ENCODE assay signal across 10 mouse cellular contexts in genomic region chr16:45407091-45407490, GRCm38 (mm10). TPM values are rescaled to one million over a fixed set of nuclear protein-coding genes. Genes with fewer than 3 reads are reported as not detected.
DNase-seq lines count a peak whose midpoint lies in the region; ATAC-seq and TF ChIP-seq lines count a peak whose summit lies in the region.
"Had no signal": no experiment of that assay in that cellular context is flagged by ENCODE, and none has a peak within 500 bp of the region (broad histone marks: within the 10 kb centered on the region; RNA-seq: fewer than 3 reads in every experiment).

No protein-coding gene starts in this region.

- 67% methylated on average over 5 of the region's 5 CpGs for WGBS in hindbrain, postnatal 0 days

- TF ChIP-seq POLR2A in myocyte (IDR thresholded peaks at IDR 0.05; ENCODE audit: insufficient read length, low read depth): no peak

- no peaks in the 10 kb centered on the region for H3K36me3 ChIP-seq in hindbrain, postnatal 0 days (ENCODE audit: insufficient read depth, low read length)
- no peaks in the 10 kb centered on the region for H3K36me3 ChIP-seq in myocyte (ENCODE audit: control insufficient read depth, insufficient read depth)

- peaks cover 45% of the 10 kb centered on the region for H3K79me2 ChIP-seq in myocyte (ENCODE audit: control insufficient read depth, insufficient read depth)

- peak overlapping the region; percentile 64 for H3K4me2 ChIP-seq in hindbrain, postnatal 0 days (ENCODE audit: low read depth, low read length)
- H3K4me2 ChIP-seq in myocyte (ENCODE audit: low read depth): peak overlapping the region; percentile 73

- intact Hi-C loops in gastrocnemius, adult 2 months (cut with DNase I): loop anchor here (5.0 kb wide), 2 partner anchors 45 to 75 kb away; no protein-coding TSS in a partner anchor

- no peaks in the 10 kb centered on the region for H3K4me1 ChIP-seq in hindbrain, postnatal 0 days (ENCODE audit: insufficient read depth, low read length)

- peak overlapping the region; percentile 90 for H3K9ac ChIP-seq in hindbrain, postnatal 0 days (replicated peaks; ENCODE audit: low read length)

- no peak overlapping the region for H3ac ChIP-seq in myocyte (ENCODE audit: control insufficient read depth, insufficient read length)

- ATAC-seq in hindbrain, postnatal 0 days: no peak

- no peak for TF ChIP-seq CTCF in gastrocnemius, adult 2 months (IDR thresholded peaks at IDR 0.05)
- TF ChIP-seq CTCF in hindbrain, postnatal 0 days (IDR thresholded peaks at IDR 0.05; ENCODE audit: low read depth): no peak

- peak overlapping the region; percentile 93 for H3K27ac ChIP-seq in gastrocnemius, adult 2 months
- peak overlapping the region; percentile 98 for H3K27ac ChIP-seq in hindbrain, postnatal 0 days
- H3K27ac ChIP-seq: macrophage had no signal

- H3K27me3 ChIP-seq in hindbrain, postnatal 0 days (ENCODE audit: insufficient read depth, low read length): no peaks in the 10 kb centered on the region
- no peaks in the 10 kb centered on the region for H3K27me3 ChIP-seq in myocyte (ENCODE audit: control insufficient read depth, insufficient read depth, insufficient read length)

- no peaks in the 10 kb centered on the region for H3K9me3 ChIP-seq in hindbrain, postnatal 0 days (ENCODE audit: low read length)

- no peak for DNase-seq in gastrocnemius, adult 2 months
- no peak for DNase-seq in gastrocnemius, adult 18-20 months (ENCODE audit: low spot score)
- DNase-seq in lung, adult 18-20 months: peak; percentile 43 to 59
- no peak for DNase-seq in lung, postnatal 14 days
- DNase-seq in hindbrain, postnatal 0 days (ENCODE audit: low spot score): peak; percentile 18
- no peak for DNase-seq in yolk sac, embryonic 10.5 days (ENCODE audit: low spot score)
- DNase-seq in urinary bladder, postnatal 36 days (ENCODE audit: low spot score in 2 of 2): no peak
- DNase-seq: gastrocnemius, postnatal 14 days had no signal

- H3K4me3 ChIP-seq in gastrocnemius, adult 2 months: peak overlapping the region; percentile 68
- peak overlapping the region; percentile 81 for H3K4me3 ChIP-seq in hindbrain, postnatal 0 days (ENCODE audit: low read length)
- peak overlapping the region; percentile 63 for H3K4me3 ChIP-seq in myocyte

TF ChIP-seq in myocyte, 11 proteins besides CTCF, POLR2A, EP300 and RAD21:
- TF ChIP-seq MYOG (IDR thresholded peaks at IDR 0.05; ENCODE audit: control insufficient read depth in 1 of 3, insufficient read depth in 1 of 3, insufficient read length in 2 of 3, low read depth in 2 of 3) (no peak), SRF (IDR thresholded peaks at IDR 0.05; ENCODE audit: control insufficient read depth, insufficient read length, low read depth) (no peak), USF1 (IDR thresholded peaks at IDR 0.05; ENCODE audit: low read depth) (no peak), POLR2AphosphoS2 (IDR thresholded peaks at IDR 0.05; ENCODE audit: insufficient read length, low read depth) (no peak), CEBPB (IDR thresholded peaks at IDR 0.05; ENCODE audit: insufficient read depth, poor library complexity, severe bottlenecking) (no peak), MAX (IDR thresholded peaks at IDR 0.05; ENCODE audit: low read depth) (no peak), REST (IDR thresholded peaks at IDR 0.05; ENCODE audit: insufficient read depth, insufficient read length) (no peak), TCF12 (IDR thresholded peaks at IDR 0.05; ENCODE audit: insufficient read depth, poor library complexity, severe bottlenecking) (no peak), MYOD1 (IDR thresholded peaks at IDR 0.05; ENCODE audit: control insufficient read depth in 1 of 3, insufficient read length in 2 of 3, low read depth in 2 of 3) (no peak), TCF3 (IDR thresholded peaks at IDR 0.05; ENCODE audit: insufficient read length, low read depth) (no peak), E2F4 (IDR thresholded peaks at IDR 0.05; ENCODE audit: insufficient read depth) (no peak)
TF ChIP-seq in myocyte: peak in this region for 0.

RNA-seq across cellular contexts. Expression of gene Cd200, which starts 1.8 kb away (rescaled TPM):
- 10 to 100 TPM; 10.4 to 20.1 TPM for total RNA-seq in gastrocnemius, adult 2 months (2021)
- 10 to 100 TPM; 11.3 to 18.1 TPM for total RNA-seq in gastrocnemius, adult 18-20 months (2021)
- total RNA-seq in hindbrain, postnatal 0 days (2014; rRNA removed): 210 and 300 TPM in 2 replicates
- polyA plus RNA-seq in hindbrain, postnatal 0 days (2015; fragmentation: Nextera tagmentation; extraction: Ambion mirVana): 354 and 385 TPM in 2 replicates
- 40.3 TPM for polyA plus RNA-seq in myocyte (2012; fragmentation: generic; extraction: Trizol)

Comparison
In these comparisons a context has a peak if more than half of its experiments do, and no peak if none do; other contexts are left out.
1. DNase-seq: peak in lung, adult 18-20 months (2 of 2) and hindbrain, postnatal 0 days (single experiment); none in gastrocnemius, adult 2 months (single experiment), gastrocnemius, adult 18-20 months (single experiment), lung, postnatal 14 days (single experiment), yolk sac, embryonic 10.5 days (single experiment) and urinary bladder, postnatal 36 days (0 of 2).
2. Peak in every context shown above with its lines, with median percentiles within 50 percentile points of each other: H3K4me3 ChIP-seq.